Mouse (Mus musculus) adrenal gland, adult 18-20 months (tissue): Measurements from ENCODE around the gene Gpr146. TPM values are rescaled to one million over a fixed set of nuclear protein-coding genes. Genes with fewer than 3 reads are reported as not detected.

ENCODE experiments used
- DNase-seq, 2 experiments: peaks; one replicate each; pipeline ENCODE4 v3.0.0; 2021 to 2022; ENCODE audit warnings: low spot score in 2 of 2
- total RNA-seq, 2 experiments: library from RNA; stranded (reverse); gene quantifications; 1 replicate in 1 of 2; 2 replicates in 1 of 2; pipeline ENCODE4 v1.2.3; 2021

Gpr146 gene
- total RNA-seq, 2 experiments from 2014 or later = 11.0 to 23.9 TPM

DNA sequence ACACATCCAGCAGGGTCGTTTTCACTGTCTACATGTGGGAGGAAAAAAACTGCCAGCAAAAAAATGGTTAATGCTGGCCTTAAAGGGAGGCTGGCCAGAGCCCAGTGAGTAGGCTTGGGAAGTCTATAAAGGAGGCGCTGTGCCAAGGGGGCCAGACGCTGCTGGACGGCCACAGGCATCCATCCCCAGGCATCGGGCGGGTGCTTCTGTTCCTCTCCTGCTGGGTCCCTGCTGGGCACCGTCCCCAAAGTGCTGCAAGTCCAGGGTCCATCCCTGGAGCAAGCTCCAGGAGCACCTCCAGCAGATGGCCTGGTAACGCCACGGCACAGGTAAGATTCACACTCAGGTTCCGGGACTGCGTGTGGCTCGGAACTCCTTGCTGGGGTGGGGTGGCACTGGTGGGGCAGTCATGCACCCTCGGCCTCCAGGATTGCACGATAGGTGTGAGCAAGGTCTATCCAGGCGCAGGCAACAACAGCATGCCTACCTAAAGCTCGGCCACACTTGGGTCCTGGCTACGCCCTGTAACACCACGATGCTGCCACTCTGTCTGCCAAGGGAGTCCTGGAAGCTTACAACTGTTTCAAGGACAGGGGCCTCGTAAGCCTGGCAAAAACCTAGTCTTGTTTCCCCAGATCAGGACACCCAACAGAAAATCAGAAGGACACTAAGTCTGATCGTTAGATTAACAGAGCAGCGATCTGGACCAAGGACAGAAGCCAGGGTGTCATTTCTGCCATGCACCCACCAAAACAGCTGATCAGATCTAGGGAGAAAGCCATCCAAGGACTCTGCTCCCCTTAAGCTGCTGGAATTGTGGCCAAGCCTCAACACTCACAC is 45.7 kb downstream of the Gpr146 start, which contains the start of gene Gper1:
Gper1 (plus strand) TSS at position 126 of the 840 bp plus-strand sequence.
- DNase-seq = no peak

- no peak for DNase-seq
Measured at GRCm38 (mm10) chr5:139425198-139425597, 47.7 kb downstream of the Gpr146 start.

GRCm38 (mm10) chr5:139427001-139427400 is 49.5 kb downstream of the Gpr146 start:
- DNase-seq = no peak

DNA sequence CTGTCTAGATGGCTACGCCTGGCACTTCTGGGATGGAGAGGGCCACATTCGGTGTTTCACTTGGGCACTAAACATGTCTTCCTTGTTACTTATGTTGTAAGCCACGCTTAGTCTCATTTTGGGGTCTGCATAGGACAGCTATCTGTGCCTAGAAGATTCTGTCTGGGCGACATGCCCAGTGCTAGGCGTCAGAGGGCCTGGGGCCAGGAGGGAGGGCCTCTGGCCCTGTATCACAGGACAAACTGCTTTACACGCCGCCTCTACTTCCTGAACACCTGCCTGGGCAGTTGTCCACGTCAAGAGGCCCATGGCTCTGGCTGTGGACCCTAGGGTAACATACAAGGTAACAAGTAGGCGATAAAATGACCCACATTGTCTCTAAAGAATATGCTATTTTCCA is 50.5 kb downstream of the Gpr146 start:
- no peak for DNase-seq

DNA sequence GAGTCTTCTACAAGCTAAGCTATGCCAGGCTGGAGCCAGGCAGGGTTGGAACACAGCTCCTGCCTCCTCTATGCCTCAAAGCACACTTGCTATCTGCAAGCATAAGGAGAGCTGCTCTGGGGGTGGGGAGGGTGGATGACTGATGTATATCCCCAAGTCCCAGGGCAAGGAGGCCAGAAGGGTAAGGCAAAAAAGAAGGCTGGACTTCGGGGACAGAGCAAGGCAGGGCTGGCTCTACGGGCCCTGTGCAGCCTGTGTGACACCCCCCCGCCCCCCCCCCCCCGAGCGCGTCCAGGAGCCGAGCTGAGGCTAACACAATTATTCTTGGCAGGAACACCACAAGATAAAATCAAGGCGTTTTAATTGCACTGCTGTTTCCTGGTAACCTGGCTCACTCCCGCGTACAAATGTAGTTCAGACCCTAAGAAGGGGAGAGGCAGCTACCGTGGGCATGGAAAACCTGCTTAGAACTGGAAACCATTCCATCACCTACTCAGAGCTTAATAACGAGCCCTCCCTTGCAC is 52.4 kb downstream of the Gpr146 start:
- no peak for DNase-seq

- DNase-seq = no peak
Measured at GRCm38 (mm10) chr5:139432333-139432732, 54.8 kb downstream of the Gpr146 start.

DNA sequence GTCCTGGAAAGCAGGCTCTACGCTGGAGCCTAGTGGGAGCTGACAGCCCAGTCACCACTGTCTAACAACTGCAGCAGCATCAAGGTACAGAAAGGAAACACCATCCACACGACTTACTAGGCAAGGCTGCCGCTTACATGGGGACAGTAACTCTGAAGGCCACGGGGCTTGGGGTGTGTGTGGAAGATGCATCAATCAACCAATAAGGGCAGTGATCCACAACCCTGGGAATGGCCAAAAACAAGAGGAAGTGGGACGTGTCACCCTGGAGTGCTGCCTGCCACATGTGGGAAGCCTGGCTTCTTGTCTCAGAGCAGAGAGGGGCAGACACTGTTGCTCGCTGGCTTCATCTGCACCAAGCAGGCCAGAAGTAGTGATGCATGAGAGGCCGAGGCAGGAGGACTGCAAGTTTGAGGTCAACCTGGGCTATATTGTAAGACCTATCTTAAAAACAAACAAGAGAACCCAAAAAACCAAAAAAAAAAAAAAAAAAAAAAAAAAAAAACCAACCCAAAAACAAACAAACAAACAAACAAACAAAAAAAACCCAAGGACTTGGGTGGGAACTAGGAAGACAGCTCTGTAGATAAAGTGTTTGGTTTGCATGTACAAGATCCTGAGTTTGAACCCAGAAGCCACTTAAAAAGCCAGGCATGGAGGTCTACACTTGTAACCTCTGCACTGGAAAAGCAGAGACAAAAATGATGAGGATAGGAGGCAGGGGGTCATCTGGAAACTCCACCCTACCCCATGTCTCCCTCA is 55.4 kb downstream of the Gpr146 start:
- DNase-seq = no peak

- no peak for DNase-seq
Measured at GRCm38 (mm10) chr5:139433842-139434568, 56.5 kb downstream of the Gpr146 start.

DNA sequence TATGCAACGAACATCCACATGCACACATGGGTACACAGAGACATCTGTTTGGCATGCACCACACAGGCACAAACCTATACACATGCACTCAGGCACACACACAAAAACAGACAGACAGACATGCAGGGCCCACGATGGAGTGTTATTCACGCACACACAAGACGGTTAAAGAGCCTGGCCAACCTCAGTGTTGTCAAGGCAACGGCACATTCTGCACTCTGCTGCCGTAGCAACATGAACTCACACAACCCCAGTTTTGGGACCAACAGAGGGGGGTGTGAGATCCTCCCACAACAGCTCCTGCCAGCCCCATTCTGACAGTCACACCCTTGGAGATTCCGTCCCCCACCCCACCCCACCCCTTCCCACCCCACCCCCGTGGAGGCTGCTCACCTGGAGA is 57.4 kb downstream of the Gpr146 start:
- DNase-seq = no peak

DNA sequence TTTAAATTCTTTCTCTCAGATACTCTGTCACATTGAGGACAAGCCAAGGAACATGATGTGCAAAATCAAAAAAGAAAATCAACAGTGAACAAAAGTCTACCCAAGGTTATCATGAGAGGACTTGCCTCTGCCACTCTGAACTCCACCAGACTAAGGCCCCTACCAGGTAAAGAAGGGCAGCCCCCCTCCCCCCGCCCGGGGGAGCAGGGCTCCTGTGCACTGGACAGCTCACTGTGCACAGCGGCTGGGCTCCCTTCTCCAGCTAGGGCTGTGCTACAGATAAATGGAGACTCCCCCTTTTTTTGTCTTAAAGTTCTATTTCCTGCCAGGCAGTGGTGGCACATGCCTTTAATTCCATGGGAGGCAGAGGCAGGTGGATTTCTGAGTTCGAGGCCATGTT is 60.3 kb downstream of the Gpr146 start:
- DNase-seq = no peak

- DNase-seq = no peak
Measured at GRCm38 (mm10) chr5:139438440-139438839, 60.9 kb downstream of the Gpr146 start.

- no peak for DNase-seq
Measured at GRCm38 (mm10) chr5:139440451-139440850, 63.0 kb downstream of the Gpr146 start.

- DNase-seq = no peak
Measured at GRCm38 (mm10) chr5:139440926-139441725, 63.6 kb downstream of the Gpr146 start.

DNA sequence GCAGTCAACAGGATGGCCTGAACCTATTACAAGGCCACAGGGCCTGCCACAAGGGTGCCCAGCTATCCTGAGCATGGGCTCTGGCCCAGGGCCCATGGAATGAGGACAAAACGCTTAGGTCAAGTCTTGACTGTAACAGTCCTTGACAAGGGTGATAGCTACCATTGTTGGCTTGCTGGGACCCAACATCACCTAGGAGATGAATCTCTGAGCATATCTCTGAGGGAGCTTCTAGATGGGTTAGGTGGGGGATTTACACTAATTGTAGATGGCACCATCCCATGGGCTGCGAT is 64.2 kb downstream of the Gpr146 start:
- DNase-seq = no peak

GRCm38 (mm10) chr5:139442428-139442827 is 64.9 kb downstream of the Gpr146 start:
- no peak for DNase-seq

DNA sequence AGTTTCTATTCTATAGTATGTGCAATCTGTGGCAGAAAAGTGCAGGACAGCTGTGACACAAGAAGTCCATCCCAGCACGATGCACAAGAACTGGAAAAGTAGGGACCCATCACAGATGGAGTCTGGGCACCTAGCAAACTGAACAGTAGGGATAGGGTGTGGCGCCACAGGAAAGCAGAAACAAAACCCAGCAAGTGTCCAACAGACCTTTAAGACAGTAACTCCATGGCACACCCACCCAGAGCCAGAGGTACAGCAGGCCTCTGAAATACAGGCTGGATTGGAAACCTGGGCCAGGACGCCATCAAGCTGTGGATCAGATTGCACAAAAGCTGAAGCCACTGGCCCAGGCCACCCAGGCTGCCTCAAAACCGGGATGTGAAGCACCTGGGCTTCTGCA is 65.5 kb downstream of the Gpr146 start:
- DNase-seq = no peak

DNA sequence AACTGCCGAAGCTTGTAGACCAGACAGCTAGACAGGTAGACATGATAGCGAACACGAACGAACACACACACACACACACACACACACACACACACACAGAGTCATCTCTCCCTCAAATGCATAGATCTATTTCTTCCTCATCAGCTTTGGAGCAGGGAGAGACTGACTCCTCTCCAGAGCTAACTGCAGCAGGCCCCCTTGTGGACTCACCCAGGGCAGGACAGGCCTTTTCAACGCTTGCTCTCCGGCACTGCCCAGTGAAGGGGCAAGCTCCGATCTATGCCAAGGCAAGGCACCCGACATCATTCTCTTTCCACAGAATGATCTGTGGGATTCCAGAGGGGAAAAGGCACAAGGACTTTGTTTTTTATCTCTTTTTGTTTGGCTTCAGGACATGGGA is 67.8 kb downstream of the Gpr146 start:
- DNase-seq = no peak
